8 mouse cellular contexts compared by ENCODE assay signal in genomic region chr2:119322587-119323300, GRCm38 (mm10). TPM values are rescaled to one million over a fixed set of nuclear protein-coding genes. Genes with fewer than 3 reads are reported as not detected.
DNase-seq lines count a peak whose midpoint lies in the region; ATAC-seq and TF ChIP-seq lines count a peak whose summit lies in the region.

No protein-coding gene starts in this region.

- peak overlapping the region; percentile 36 for H3K4me3 ChIP-seq in heart, adult 2 months
- peak overlapping the region; percentile 39 to 64; a peak in 3 of 4 replicates for H3K4me3 ChIP-seq in ES-E14 (ENCODE audit: insufficient read depth in 1 of 2, low read depth in 1 of 2, low read length in 2 of 2, poor library complexity in 1 of 2, severe bottlenecking in 1 of 2)
- H3K4me3 ChIP-seq in embryonic facial prominence, embryonic 14.5 days (ENCODE audit: low read depth, low read length): peak overlapping the region; percentile 37
- peak overlapping the region; percentile 27 for H3K4me3 ChIP-seq in hindbrain, postnatal 0 days (ENCODE audit: low read length)
- H3K4me3 ChIP-seq in liver, adult 2 months (ENCODE audit: insufficient read depth, low read depth, low read length): peak overlapping the region; percentile 37; the same call in 1 of the 2 replicates

- no peak for TF ChIP-seq CTCF in heart, adult 2 months (IDR thresholded peaks at IDR 0.05)
- TF ChIP-seq CTCF in hindbrain, postnatal 0 days (IDR thresholded peaks at IDR 0.05; ENCODE audit: low read depth): no peak
- TF ChIP-seq CTCF in liver, adult 2 months (IDR thresholded peaks at IDR 0.05; ENCODE audit: low read depth, low read length): no peak

- H3K36me3 ChIP-seq in heart, adult 2 months (ENCODE audit: control insufficient read depth, insufficient read depth, low read length): no peaks in the 10 kb centered on the region
- H3K36me3 ChIP-seq in ES-E14 (ENCODE audit: control insufficient read depth, insufficient read depth, low read length, poor library complexity, severe bottlenecking): no peaks in the 10 kb centered on the region
- H3K36me3 ChIP-seq in embryonic facial prominence, embryonic 14.5 days (ENCODE audit: control insufficient read depth, insufficient read depth, low read length): no peaks in the 10 kb centered on the region
- no peaks in the 10 kb centered on the region for H3K36me3 ChIP-seq in hindbrain, postnatal 0 days (ENCODE audit: insufficient read depth, low read length)
- H3K36me3 ChIP-seq in liver, adult 2 months (ENCODE audit: control insufficient read depth, insufficient read depth, low read length): no peaks in the 10 kb centered on the region

- H3K9ac ChIP-seq in heart, adult 2 months (ENCODE audit: low read depth, low read length): peak overlapping the region; percentile 59
- H3K9ac ChIP-seq in ES-E14 (ENCODE audit: insufficient read depth, low read depth, low read length, poor library complexity, severe bottlenecking): peak overlapping the region; percentile 66
- peak overlapping the region; percentile 51 for H3K9ac ChIP-seq in embryonic facial prominence, embryonic 14.5 days (ENCODE audit: low read depth, low read length)
- peak overlapping the region; percentile 44 for H3K9ac ChIP-seq in hindbrain, postnatal 0 days (replicated peaks; ENCODE audit: low read length)
- H3K9ac ChIP-seq in liver, adult 2 months (ENCODE audit: low read depth, low read length): peak overlapping the region; percentile 35

- intact Hi-C loops in heart, adult 2 months (cut with DNase I): no loop called here
- intact Hi-C loops in heart, postnatal 25 days (cut with DNase I): no loop called here

- DNase-seq in heart, adult 2 months: peak; percentile 56 to 61
- DNase-seq in heart, postnatal 25 days (ENCODE audit: low spot score): no peak
- DNase-seq in ES-E14 (ENCODE audit: low read depth, low spot score): peak; percentile 55
- DNase-seq in embryonic facial prominence, embryonic 14.5 days (ENCODE audit: low spot score): peak; percentile 85
- peak; percentile 87 for DNase-seq in hindbrain, postnatal 0 days (ENCODE audit: low spot score)
- no peak for DNase-seq in liver, adult 2 months (ENCODE audit: extremely low read depth, low read depth, low spot score)
- DNase-seq in retina, embryonic 14.5 days (ENCODE audit: low spot score): peak; percentile 86
- DNase-seq in urinary bladder, adult 2 months (ENCODE audit: low spot score): no peak

- no peaks in the 10 kb centered on the region for H3K79me2 ChIP-seq in heart, adult 2 months (replicated peaks; ENCODE audit: control insufficient read depth, insufficient read depth, low read length)
- no peaks in the 10 kb centered on the region; the same call in 1 of the 2 replicates for H3K79me2 ChIP-seq in liver, adult 2 months (ENCODE audit: control insufficient read depth, insufficient read depth, low read length)

- peak; percentile 60 for ATAC-seq in embryonic facial prominence, embryonic 14.5 days (ENCODE audit: low read depth)
- peak; percentile 70 for ATAC-seq in hindbrain, postnatal 0 days

- H3K27ac ChIP-seq in heart, adult 2 months: peak overlapping the region; percentile 20; the same call in 1 of the 2 replicates
- no peak overlapping the region for H3K27ac ChIP-seq in ES-E14 (ENCODE audit: insufficient read depth, low read depth, low read length, poor library complexity, severe bottlenecking)
- H3K27ac ChIP-seq in embryonic facial prominence, embryonic 14.5 days (replicated peaks; ENCODE audit: low read depth, low read length): no peak overlapping the region
- H3K27ac ChIP-seq in hindbrain, postnatal 0 days: no peak overlapping the region
- H3K27ac ChIP-seq in liver, adult 2 months (replicated peaks; ENCODE audit: insufficient read depth, low read depth, low read length): no peak overlapping the region

- peaks cover 6% of the 10 kb centered on the region; the same call in 1 of the 2 replicates for H3K27me3 ChIP-seq in heart, adult 2 months (ENCODE audit: control insufficient read depth, insufficient read depth, low read length)
- peaks cover 78% of the 10 kb centered on the region for H3K27me3 ChIP-seq in embryonic facial prominence, embryonic 14.5 days (replicated peaks; ENCODE audit: control insufficient read depth, insufficient read depth, low read length)
- peaks cover 37% of the 10 kb centered on the region for H3K27me3 ChIP-seq in hindbrain, postnatal 0 days (ENCODE audit: insufficient read depth, low read length)
- H3K27me3 ChIP-seq in liver, adult 2 months (ENCODE audit: control insufficient read depth, insufficient read depth, low read length): peaks cover 22% of the 10 kb centered on the region

- no peak for TF ChIP-seq POLR2A in heart, adult 2 months (IDR thresholded peaks at IDR 0.05; ENCODE audit: insufficient read depth, low read depth, low read length)
- TF ChIP-seq POLR2A in liver, adult 2 months (IDR thresholded peaks at IDR 0.05; ENCODE audit: extremely low read depth, insufficient read depth, low read length): no peak

- TF ChIP-seq EP300 in heart, adult 2 months (IDR thresholded peaks at IDR 0.05; ENCODE audit: insufficient read depth, low read depth, low read length): no peak

- H3K4me1 ChIP-seq in heart, adult 2 months (ENCODE audit: control insufficient read depth, insufficient read depth, low read length): peaks cover 13% of the 10 kb centered on the region
- H3K4me1 ChIP-seq in ES-E14 (ENCODE audit: control insufficient read depth in 2 of 2, insufficient read depth in 2 of 2, low read length in 2 of 2, poor library complexity in 1 of 2): peaks cover 0 to 5% of the 10 kb centered on the region in 2 experiments; a peak in 2 of 4 replicates
- peaks cover 44% of the 10 kb centered on the region for H3K4me1 ChIP-seq in embryonic facial prominence, embryonic 14.5 days (ENCODE audit: control insufficient read depth, insufficient read depth, low read length)
- peaks cover 28% of the 10 kb centered on the region for H3K4me1 ChIP-seq in hindbrain, postnatal 0 days (ENCODE audit: insufficient read depth, low read length)
- peaks cover 3% of the 10 kb centered on the region; the same call in 1 of the 2 replicates for H3K4me1 ChIP-seq in liver, adult 2 months (ENCODE audit: control insufficient read depth, insufficient read depth, low read length)

- 25% methylated on average over 39 of the region's 39 CpGs for WGBS in heart, adult 2 months
- WGBS in embryonic facial prominence, embryonic 14.5 days: 10% methylated on average over 37 of the region's 39 CpGs
- WGBS in hindbrain, postnatal 0 days: 6% methylated on average over 39 of the region's 39 CpGs
- WGBS in liver, adult 2 months: 26% methylated on average over 39 of the region's 39 CpGs

- H3K4me2 ChIP-seq in embryonic facial prominence, embryonic 14.5 days (ENCODE audit: low read depth, low read length): peak overlapping the region; percentile 74
- H3K4me2 ChIP-seq in hindbrain, postnatal 0 days (ENCODE audit: low read depth, low read length): peak overlapping the region; percentile 72

- in situ Hi-C loops in ES-E14 (cut with MboI; ENCODE audit: low sequenced_read_pairs in 2 of 2, unreplicated experiment in 2 of 2): no loop called here

- no peaks in the 10 kb centered on the region for H3K9me3 ChIP-seq in ES-E14 (ENCODE audit: control insufficient read depth, insufficient read depth, low read depth, low read length)
- H3K9me3 ChIP-seq in embryonic facial prominence, embryonic 14.5 days (ENCODE audit: control insufficient read depth, low read length): no peaks in the 10 kb centered on the region
- no peaks in the 10 kb centered on the region for H3K9me3 ChIP-seq in hindbrain, postnatal 0 days (ENCODE audit: low read length)

RNA-seq across cellular contexts. Expression of gene Dll4, which starts 2.8 kb away (rescaled TPM):
- 10 to 100 TPM; 13.7 to 15.8 TPM for total RNA-seq in heart, adult 2 months (2021)
- 22.0 and 35.8 TPM in 2 replicates for polyA plus RNA-seq in heart, adult 2 months (2012; rRNA removed)
- total RNA-seq in heart, postnatal 25 days (2021): 10 to 100 TPM; 16.7 to 22.5 TPM
- total RNA-seq in ES-E14 (2012; rRNA removed): 0.27 and 0.42 TPM in 2 replicates
- 5.0 and 6.8 TPM in 2 replicates for polyA plus RNA-seq in embryonic facial prominence, embryonic 14.5 days (2014; fragmentation: Nextera tagmentation; extraction: Ambion mirVana)
- 4.2 and 4.3 TPM in 2 replicates for total RNA-seq in hindbrain, postnatal 0 days (2014; rRNA removed)
- 2.4 and 2.6 TPM in 2 replicates for polyA plus RNA-seq in hindbrain, postnatal 0 days (2015; fragmentation: Nextera tagmentation; extraction: Ambion mirVana)
- total RNA-seq in liver, adult 2 months (2014; rRNA removed): 3.0 and 5.2 TPM in 2 replicates
- polyA plus RNA-seq in liver, adult 2 months (2012; rRNA removed): 3.1 and 4.1 TPM in 2 replicates
- 5.5 and 6.4 TPM in 2 replicates for polyA plus RNA-seq in urinary bladder, adult 2 months (2012; rRNA removed)

RNA-seq across cellular contexts. Expression of gene Chac1, which starts 28.3 kb away (rescaled TPM):
- total RNA-seq in heart, adult 2 months (2021): 10 to 100 TPM in 1 of 2 experiments, 1 to 10 TPM in 1; 5.6 to 13.7 TPM
- 6.2 and 8.1 TPM in 2 replicates for polyA plus RNA-seq in heart, adult 2 months (2012; rRNA removed)
- total RNA-seq in heart, postnatal 25 days (2021): 1 to 10 TPM; 7.2 to 9.3 TPM
- 20.9 and 31.0 TPM in 2 replicates for total RNA-seq in ES-E14 (2012; rRNA removed)
- polyA plus RNA-seq in embryonic facial prominence, embryonic 14.5 days (2014; fragmentation: Nextera tagmentation; extraction: Ambion mirVana): 1.4 and 1.7 TPM in 2 replicates
- 12.4 and 22.6 TPM in 2 replicates for total RNA-seq in hindbrain, postnatal 0 days (2014; rRNA removed)
- 11.4 and 12.6 TPM in 2 replicates for polyA plus RNA-seq in hindbrain, postnatal 0 days (2015; fragmentation: Nextera tagmentation; extraction: Ambion mirVana)
- total RNA-seq in liver, adult 2 months (2014; rRNA removed): 3.2 and 5.5 TPM in 2 replicates
- polyA plus RNA-seq in liver, adult 2 months (2012; rRNA removed): 4.1 and 6.1 TPM in 2 replicates
- 1.4 and 1.5 TPM in 2 replicates for polyA plus RNA-seq in urinary bladder, adult 2 months (2012; rRNA removed)

RNA-seq across cellular contexts. Expression of gene Vps18, which starts 34.2 kb away (rescaled TPM):
- total RNA-seq in heart, adult 2 months (2021): 10 to 100 TPM; 12.2 TPM
- 10.2 and 12.6 TPM in 2 replicates for polyA plus RNA-seq in heart, adult 2 months (2012; rRNA removed)
- 10 to 100 TPM; 11.9 to 13.0 TPM for total RNA-seq in heart, postnatal 25 days (2021)
- total RNA-seq in ES-E14 (2012; rRNA removed): 17.0 and 17.8 TPM in 2 replicates
- 12.5 and 15.5 TPM in 2 replicates for polyA plus RNA-seq in embryonic facial prominence, embryonic 14.5 days (2014; fragmentation: Nextera tagmentation; extraction: Ambion mirVana)
- total RNA-seq in hindbrain, postnatal 0 days (2014; rRNA removed): 32.7 and 34.0 TPM in 2 replicates
- 18.3 and 20.5 TPM in 2 replicates for polyA plus RNA-seq in hindbrain, postnatal 0 days (2015; fragmentation: Nextera tagmentation; extraction: Ambion mirVana)
- total RNA-seq in liver, adult 2 months (2014; rRNA removed): 4.4 and 7.5 TPM in 2 replicates
- 13.4 and 14.8 TPM in 2 replicates for polyA plus RNA-seq in liver, adult 2 months (2012; rRNA removed)
- 15.9 and 17.9 TPM in 2 replicates for polyA plus RNA-seq in urinary bladder, adult 2 months (2012; rRNA removed)

RNA-seq across cellular contexts. Expression of gene Rhov, which starts 51.7 kb away (rescaled TPM):
- not detected for total RNA-seq in heart, adult 2 months (2021)
- polyA plus RNA-seq in heart, adult 2 months (2012; rRNA removed): 0.12 TPM in 1 of 2 replicates, not detected in the other
- not detected for total RNA-seq in heart, postnatal 25 days (2021)
- 1.8 and 1.9 TPM in 2 replicates for total RNA-seq in ES-E14 (2012; rRNA removed)
- polyA plus RNA-seq in embryonic facial prominence, embryonic 14.5 days (2014; fragmentation: Nextera tagmentation; extraction: Ambion mirVana): 9.8 and 10.4 TPM in 2 replicates
- 28.3 and 28.4 TPM in 2 replicates for total RNA-seq in hindbrain, postnatal 0 days (2014; rRNA removed)
- 31.8 and 32.6 TPM in 2 replicates for polyA plus RNA-seq in hindbrain, postnatal 0 days (2015; fragmentation: Nextera tagmentation; extraction: Ambion mirVana)
- total RNA-seq in liver, adult 2 months (2014; rRNA removed): not detected in 2 replicates
- not detected in 2 replicates for polyA plus RNA-seq in liver, adult 2 months (2012; rRNA removed)
- polyA plus RNA-seq in urinary bladder, adult 2 months (2012; rRNA removed): 31.2 and 34.1 TPM in 2 replicates

Comparison
In these comparisons a context has a peak if more than half of its experiments do, and no peak if none do; other contexts are left out.
1. DNase-seq: peak in heart, adult 2 months (2 of 2), ES-E14 (single experiment), embryonic facial prominence, embryonic 14.5 days (single experiment), hindbrain, postnatal 0 days (single experiment) and retina, embryonic 14.5 days (single experiment); none in heart, postnatal 25 days (single experiment), liver, adult 2 months (single experiment) and urinary bladder, adult 2 months (single experiment).
2. Peak in every context shown above with its lines, with median percentiles within 50 percentile points of each other: H3K4me3 ChIP-seq and H3K9ac ChIP-seq.